Mouse (Mus musculus): ENCODE measurements around the gene Hoxc5.

GRCm38 (mm10) chr15:102919336-102920180, 47.7 kb upstream of the Hoxc5 start:
- no peak for TF ChIP-seq CTCF (IDR thresholded peaks at IDR 0.05; ENCODE audit: borderline replicate concordance, control insufficient read depth, extremely low read depth, insufficient read depth, low read length, poor library complexity)
- TF ChIP-seq POLR2A (IDR thresholded peaks at IDR 0.05; ENCODE audit: control insufficient read depth, extremely low read depth, insufficient read depth, low read length, poor library complexity) = no peak
